In the genomic region with DNA sequence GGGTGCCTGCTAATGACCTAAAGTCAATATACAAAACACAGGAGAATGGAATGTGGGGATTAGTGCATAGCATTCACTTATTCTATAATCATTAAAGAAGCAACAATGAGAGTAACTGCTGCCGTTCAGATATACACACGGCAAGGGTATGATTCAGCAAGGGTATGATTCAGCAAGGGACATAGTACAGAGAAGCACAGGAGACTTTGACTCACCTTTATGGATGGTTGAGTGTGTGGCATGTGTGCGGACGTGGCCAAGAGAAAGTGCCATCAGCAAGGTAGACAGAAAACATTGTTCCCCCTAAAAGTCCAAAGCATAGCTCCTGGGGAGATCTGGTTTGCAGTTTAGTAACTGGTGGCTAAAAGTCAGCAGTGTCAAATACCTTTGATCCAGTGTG, we compare ENCODE assay signal across 27 mouse cellular contexts.
A peak's percentile ranks its signal among the peaks of the same experiment; 100 is the strongest.
DNase-seq lines count a peak whose midpoint lies in the region; ATAC-seq and TF ChIP-seq lines count a peak whose summit lies in the region.
"Had no signal": no experiment of that assay in that cellular context is flagged by ENCODE, and none has a peak within 500 bp of the region (broad histone marks: within the 10 kb centered on the region; RNA-seq: fewer than 3 reads in every experiment).

No protein-coding gene starts in this region.

- H3K27ac ChIP-seq in neural tube, embryonic 15.5 days (replicated peaks), result no peak overlapping the region
- H3K27ac ChIP-seq: embryonic facial prominence, embryonic 13.5 days; forebrain, embryonic 10.5 days; forebrain, embryonic 15.5 days; hindbrain, embryonic 13.5 days; limb, embryonic 10.5 days; limb, embryonic 15.5 days; liver, embryonic 14.5 days; midbrain, embryonic 15.5 days had no signal

- no peaks in the 10 kb centered on the region for H3K4me1 ChIP-seq in neural tube, embryonic 15.5 days
- H3K4me1 ChIP-seq: embryonic facial prominence, embryonic 13.5 days; forebrain, embryonic 10.5 days; forebrain, embryonic 15.5 days; hindbrain, embryonic 13.5 days; limb, embryonic 10.5 days; limb, embryonic 15.5 days; midbrain, embryonic 15.5 days had no signal

- POLR2A ChIA-PET in Patski (lab: Charles Lee), result no interaction called here

- H3K9me3 ChIP-seq in neural tube, embryonic 15.5 days (replicated peaks), result no peaks in the 10 kb centered on the region
- H3K9me3 ChIP-seq: forebrain, embryonic 15.5 days; hindbrain, embryonic 13.5 days; limb, embryonic 10.5 days; limb, embryonic 15.5 days; midbrain, embryonic 15.5 days had no signal

- CTCF ChIA-PET in Patski (lab: Charles Lee), result no interaction called here

- no peak for TF ChIP-seq CTCF in Patski (IDR thresholded peaks at IDR 0.05)

- in situ Hi-C loops in Patski (cut with MboI; ENCODE audit: low pct_unique_long_range_greater_than_20kb), result no loop called here

- H3K27me3 ChIP-seq in Patski, result no peaks in the 10 kb centered on the region
- no peaks in the 10 kb centered on the region for H3K27me3 ChIP-seq in neural tube, embryonic 15.5 days (replicated peaks)
- H3K27me3 ChIP-seq: CH12.LX; embryonic facial prominence, embryonic 13.5 days; forebrain, embryonic 15.5 days; hindbrain, embryonic 13.5 days; limb, embryonic 15.5 days; midbrain, embryonic 15.5 days had no signal

- no peak overlapping the region for H3K4me2 ChIP-seq in neural tube, embryonic 15.5 days
- H3K4me2 ChIP-seq: embryonic facial prominence, embryonic 13.5 days; forebrain, embryonic 15.5 days; heart, embryonic 11.5 days; hindbrain, embryonic 13.5 days; limb, embryonic 15.5 days; midbrain, embryonic 15.5 days had no signal

- 88% methylated on average over 4 of the region's 4 CpGs for WGBS in neural tube, embryonic 15.5 days

- peak; percentile 99 for ATAC-seq in Patski
- no peak for ATAC-seq in neural tube, embryonic 15.5 days (ENCODE audit: low FRiP score)
- ATAC-seq: forebrain, embryonic 15.5 days; midbrain, embryonic 15.5 days had no signal

- H3K9ac ChIP-seq in neural tube, embryonic 15.5 days (replicated peaks), result no peak overlapping the region
- H3K9ac ChIP-seq: embryonic facial prominence, embryonic 13.5 days; forebrain, embryonic 15.5 days; hindbrain, embryonic 13.5 days; limb, embryonic 15.5 days; liver, embryonic 14.5 days; midbrain, embryonic 15.5 days had no signal

- no peaks in the 10 kb centered on the region for H3K36me3 ChIP-seq in neural tube, embryonic 15.5 days
- H3K36me3 ChIP-seq: embryonic facial prominence, embryonic 13.5 days; forebrain, embryonic 10.5 days; forebrain, embryonic 15.5 days; hindbrain, embryonic 13.5 days; limb, embryonic 10.5 days; limb, embryonic 15.5 days; midbrain, embryonic 15.5 days had no signal

- no peak overlapping the region for H3K4me3 ChIP-seq in neural tube, embryonic 15.5 days (replicated peaks)
- H3K4me3 ChIP-seq: embryonic facial prominence, embryonic 13.5 days; forebrain, embryonic 10.5 days; forebrain, embryonic 15.5 days; hindbrain, embryonic 13.5 days; limb, embryonic 10.5 days; limb, embryonic 15.5 days; midbrain, embryonic 15.5 days had no signal

- peak; percentile 39 for DNase-seq in Patski (ENCODE audit: low read depth, low spot score)
- peak; percentile 66 to 85 for DNase-seq in kidney, adult 8-10 months
- peak; percentile 18 for DNase-seq in kidney, postnatal 10 days
- no peak for DNase-seq in adipocyte (ENCODE audit: low spot score)
- DNase-seq in layer of hippocampus, postnatal 36 days, result no peak
- DNase-seq: adrenal gland, postnatal 14 days; cerebellum, adult 11-12 months; cerebellum, postnatal 10 days; gastrocnemius, postnatal 25 days; heart, adult 18-20 months; heart, postnatal 4 days; lung, adult 2 months; lung, postnatal 14 days; right cerebral cortex, postnatal 25 days; thymus, adult 2 months; thymus, postnatal 36 days had no signal

Comparison
In these comparisons a context has a peak if more than half of its experiments do, and no peak if none do; other contexts are left out.
1. DNase-seq: peak in Patski (single experiment), kidney, adult 8-10 months (2 of 2) and kidney, postnatal 10 days (single experiment); none in adipocyte (single experiment) and layer of hippocampus, postnatal 36 days (0 of 2).